In the genomic region with DNA sequence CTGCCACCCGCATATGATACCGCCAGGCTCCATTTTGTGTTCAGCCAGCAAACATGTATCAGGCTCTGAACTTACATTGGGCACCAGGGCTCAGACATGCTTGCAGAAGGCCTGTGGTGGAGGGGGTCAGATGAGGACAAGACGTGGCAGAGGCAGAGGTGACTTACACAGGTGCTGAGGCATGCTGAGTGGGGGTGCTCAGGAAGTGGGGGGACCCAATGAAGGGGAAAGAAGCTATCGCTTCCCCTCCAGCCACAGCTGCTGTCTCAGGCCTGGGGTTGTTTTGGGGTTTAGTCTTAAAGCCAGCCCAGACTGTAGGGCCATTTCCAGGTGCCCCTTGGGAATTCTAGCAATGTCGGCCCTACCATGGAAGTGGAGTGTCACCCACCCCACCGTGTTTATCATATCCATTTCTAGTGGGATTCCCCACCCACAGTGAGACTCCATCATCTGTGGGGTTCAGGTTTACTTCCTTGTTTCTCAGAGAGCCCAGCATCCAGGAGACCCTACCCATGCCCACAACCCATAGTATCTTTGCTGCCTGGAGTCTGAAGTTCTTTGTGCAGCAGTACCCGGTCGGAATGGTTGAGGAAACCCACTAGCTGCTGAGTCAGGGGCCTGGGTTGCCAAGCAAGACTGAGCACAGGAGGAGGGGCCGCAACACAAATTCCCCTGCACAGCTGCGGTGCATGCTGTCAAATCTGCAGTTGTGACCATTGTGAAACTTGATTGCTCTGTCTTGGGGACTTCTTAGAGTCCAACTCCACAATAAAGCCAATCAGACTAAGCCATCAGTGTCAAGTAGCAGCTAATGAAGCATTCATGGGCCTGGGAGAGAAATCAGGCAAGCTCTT, we compare ENCODE assay signal across 13 mouse cellular contexts. TPM values are rescaled to one million over a fixed set of nuclear protein-coding genes. Genes with fewer than 3 reads are reported as not detected.
DNase-seq lines count a peak whose midpoint lies in the region; ATAC-seq lines count a peak whose summit lies in the region.
"Had no signal": no experiment of that assay in that cellular context is flagged by ENCODE, and none has a peak within 500 bp of the region (broad histone marks: within the 10 kb centered on the region; RNA-seq: fewer than 3 reads in every experiment).

No protein-coding gene starts in this region.

- H3K4me1 ChIP-seq in heart, embryonic 10.5 days: peaks cover 48% of the 10 kb centered on the region
- H3K4me1 ChIP-seq in forebrain, embryonic 14.5 days (ENCODE audit: control insufficient read depth, insufficient read depth, low read length): peaks cover 11% of the 10 kb centered on the region
- H3K4me1 ChIP-seq: liver, embryonic 15.5 days had no signal

- intact Hi-C loops in heart, postnatal 14 days (cut with DNase I): loop anchor here (2.0 to 5.0 kb wide), 3 partner anchors 39 to 412 kb away; a partner anchor contains a TSS

- no peak overlapping the region for H3K4me3 ChIP-seq in heart, embryonic 10.5 days
- H3K4me3 ChIP-seq in forebrain, embryonic 14.5 days (ENCODE audit: low read depth, low read length): no peak overlapping the region
- H3K4me3 ChIP-seq: heart, embryonic 15.5 days; liver, embryonic 15.5 days had no signal

- 0 out of 2 replicates have a peak, but pooled peaks cover 3% of the 10 kb centered on the region for H3K27me3 ChIP-seq in heart, embryonic 10.5 days (ENCODE audit: insufficient read depth, poor library complexity, severe bottlenecking)
- no peaks in the 10 kb centered on the region for H3K27me3 ChIP-seq in forebrain, embryonic 14.5 days (replicated peaks; ENCODE audit: control insufficient read depth, insufficient read depth, low read length)
- H3K27me3 ChIP-seq: heart, embryonic 15.5 days; liver, embryonic 15.5 days had no signal

- 0 out of 2 replicates have a peak overlapping the region, but pooled peaks have one; percentile 36 for H3K27ac ChIP-seq in heart, embryonic 10.5 days
- peak overlapping the region; percentile 77 for H3K27ac ChIP-seq in forebrain, embryonic 14.5 days (ENCODE audit: low read depth, low read length)
- H3K27ac ChIP-seq: heart, embryonic 15.5 days; liver, embryonic 15.5 days had no signal

- H3K9me3 ChIP-seq in heart, embryonic 10.5 days: no peaks in the 10 kb centered on the region
- no peaks in the 10 kb centered on the region for H3K9me3 ChIP-seq in forebrain, embryonic 14.5 days (replicated peaks; ENCODE audit: control insufficient read depth, low read length)
- H3K9me3 ChIP-seq: heart, embryonic 15.5 days; liver, embryonic 15.5 days had no signal

- H3K36me3 ChIP-seq in heart, embryonic 10.5 days: no peaks in the 10 kb centered on the region
- H3K36me3 ChIP-seq in forebrain, embryonic 14.5 days (ENCODE audit: control insufficient read depth, insufficient read depth, low read length): no peaks in the 10 kb centered on the region
- H3K36me3 ChIP-seq: heart, embryonic 15.5 days; liver, embryonic 15.5 days had no signal

- H3K9ac ChIP-seq in forebrain, embryonic 14.5 days (ENCODE audit: low read length): no peak overlapping the region
- H3K9ac ChIP-seq: heart, embryonic 15.5 days; liver, embryonic 15.5 days had no signal

- DNase-seq in heart, embryonic 10.5 days (ENCODE audit: low spot score): no peak
- DNase-seq in heart, postnatal 14 days: no peak
- DNase-seq in A20 (ENCODE audit: low read depth, low spot score): peak; percentile 94
- DNase-seq in forebrain, embryonic 14.5 days (ENCODE audit: low spot score): no peak
- DNase-seq in T-cell, adult 2 months (ENCODE audit: low spot score): no peak
- DNase-seq in lung, postnatal 14 days: no peak
- no peak for DNase-seq in urinary bladder, postnatal 25 days (ENCODE audit: low spot score)

- ATAC-seq in forebrain, embryonic 14.5 days: peak; percentile 80
- ATAC-seq in neutrophil, adult 5-6 weeks (ENCODE audit: extremely low read depth, insufficient number of reproducible peaks, low FRiP score, poor library complexity, severe bottlenecking): peak; percentile 77

- H3K4me2 ChIP-seq in forebrain, embryonic 14.5 days (ENCODE audit: low read length): no peak overlapping the region
- H3K4me2 ChIP-seq: heart, embryonic 15.5 days; liver, embryonic 15.5 days had no signal

- WGBS in heart, embryonic 10.5 days: 76% methylated on average over 10 of the region's 10 CpGs
- WGBS in forebrain, embryonic 14.5 days: 55% methylated on average over 10 of the region's 10 CpGs

RNA-seq across cellular contexts. Expression of a gene that starts 10.8 kb away (rescaled TPM):
- not detected in 2 replicates for polyA plus RNA-seq in heart, embryonic 10.5 days (2016; fragmentation: Nextera tagmentation; extraction: Ambion mirVana)
- total RNA-seq in heart, postnatal 14 days (2021): not detected
- polyA plus RNA-seq in forebrain, embryonic 14.5 days (2014; fragmentation: Nextera tagmentation; extraction: Ambion mirVana): not detected in 2 replicates
- not detected in 2 replicates for total RNA-seq in neutrophil, adult 5-6 weeks (2017)
- total RNA-seq: left cerebral cortex, adult 18-20 months had no signal
- polyA plus RNA-seq: heart, embryonic 15.5 days; neural tube, embryonic 11.5 days had no signal

RNA-seq across cellular contexts. Expression of a gene that starts 32.1 kb away (rescaled TPM):
- 0.26 TPM in 1 of 2 replicates, not detected in the other for polyA plus RNA-seq in heart, embryonic 10.5 days (2016; fragmentation: Nextera tagmentation; extraction: Ambion mirVana)
- total RNA-seq in heart, postnatal 14 days (2021): not detected
- polyA plus RNA-seq in forebrain, embryonic 14.5 days (2014; fragmentation: Nextera tagmentation; extraction: Ambion mirVana): not detected in 2 replicates
- not detected in 2 replicates for total RNA-seq in neutrophil, adult 5-6 weeks (2017)
- total RNA-seq: left cerebral cortex, adult 18-20 months had no signal
- polyA plus RNA-seq: frontal cortex, adult 2 months; heart, embryonic 15.5 days; liver, embryonic 15.5 days; neural tube, embryonic 11.5 days had no signal
